Mouse (Mus musculus) lung, embryonic 14.5 days (tissue): Measurements from ENCODE around the gene Mrap. TPM values are rescaled to one million over a fixed set of nuclear protein-coding genes. Genes with fewer than 3 reads are reported as not detected.

Source experiments
- ATAC-seq: fragments of 200-750 bp; cut with Nextera tagmentation; 2 replicates; pipeline ENCODE4 v1.8.0; 2017; ENCODE audit warnings: mild to moderate bottlenecking, moderate TSS enrichment, moderate library complexity; ENCODE audit not compliant: insufficient read depth
- DNase-seq: peaks from one replicate; pipeline ENCODE4 v3.0.0-alpha.2; 2015
- H3K27ac ChIP-seq: fragments of 300-500 bp; sonication (generic); 2 replicates; pipeline ENCODE4 v1.5.1; 2014; ENCODE audit warnings: low read depth, mild to moderate bottlenecking, moderate library complexity
- H3K27me3 ChIP-seq: fragments of 300-500 bp; sonication (generic); 2 replicates; pipeline ENCODE4 v1.6.1; 2014; ENCODE audit warnings: low read length, control low read depth; ENCODE audit not compliant: insufficient read depth
- H3K36me3 ChIP-seq: fragments of 300-500 bp; sonication (generic); 2 replicates; pipeline ENCODE4 v1.6.1; 2014; ENCODE audit warnings: control low read depth; ENCODE audit not compliant: insufficient read depth
- H3K4me1 ChIP-seq: fragments of 300-500 bp; sonication (generic); 2 replicates; pipeline ENCODE4 v1.6.1; 2014; ENCODE audit warnings: antibody characterized with exemption, control low read depth; ENCODE audit not compliant: insufficient read depth
- H3K4me2 ChIP-seq: fragments of 300-500 bp; sonication (generic); 2 replicates; pipeline ENCODE4 v1.6.1; 2014; ENCODE audit warnings: mild to moderate bottlenecking
- H3K4me3 ChIP-seq: fragments of 300-500 bp; sonication (generic); 2 replicates; pipeline ENCODE4 v1.5.1; 2014; ENCODE audit warnings: low read depth, low read length
- H3K9ac ChIP-seq: fragments of 300-500 bp; sonication (generic); 2 replicates; pipeline ENCODE4 v1.6.1; 2014
- H3K9me3 ChIP-seq: fragments of 300-500 bp; sonication (generic); 2 replicates; pipeline ENCODE4 v1.6.1; 2016; ENCODE audit warnings: low read depth, low read length, control low read depth
- CTCF ChIP-seq: IDR thresholded peaks from 2 replicates; pipeline ENCODE4 v1.5.1; 2016; ENCODE audit warnings: antibody characterized with exemption, low read depth
- whole genome bisulfite sequencing: fragments of 180-500 bp; shearing (Covaris S2); extraction: QIAGEN DNeasy Blood & Tissue Kit; methylation state at CpG from one replicate; pipeline ENCODE4 v1.1.7; 2014; 5-methylcytosine and 5-hydroxymethylcytosine counted together
- polyA plus RNA-seq: library from polyadenylated mRNA; unstranded; fragments of >200 nt; fragmentation: Nextera tagmentation; extraction: Ambion mirVana; gene quantifications from 2 replicates; pipeline ENCODE4 v1.2.1, GENCODE M21; 2014

Gene Mrap
- polyA plus RNA-seq, 1 experiment from 2014 or later = 0.43 TPM

DNA sequence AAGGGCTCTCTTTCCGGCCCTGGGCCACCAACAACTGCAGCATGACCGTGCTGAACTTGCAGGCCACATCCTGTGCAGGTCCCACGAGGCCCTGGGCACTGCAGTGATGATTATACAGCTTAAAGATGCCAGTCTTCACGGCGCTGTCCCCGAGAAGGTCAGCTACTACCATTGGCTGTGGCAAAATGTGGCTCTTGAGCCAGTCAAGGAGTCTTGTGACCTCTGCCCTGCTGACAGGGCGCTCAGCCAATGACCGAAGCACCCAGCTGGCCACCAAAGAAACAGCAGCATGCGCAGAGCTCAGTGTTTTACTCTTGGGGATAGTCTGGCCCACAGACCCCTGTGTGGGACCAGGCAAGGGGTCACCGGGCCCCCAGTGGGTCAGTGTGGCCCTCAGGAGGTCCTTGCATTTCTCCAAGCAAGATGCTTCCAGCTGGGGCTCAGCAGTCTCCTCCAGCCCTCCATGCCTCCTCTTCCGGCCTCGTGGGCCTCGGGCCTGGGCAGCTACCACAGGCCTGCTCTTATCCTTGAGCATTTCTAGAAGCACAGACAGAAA, 15.5 kb downstream of the Mrap start:
- Histone ChIP-seq H3K27me3 (no peaks in the 10 kb centered on the region), H3K36me3 (peaks cover 63% of the 10 kb centered on the region), H3K27ac (no peak overlapping the region), H3K9ac (no peak overlapping the region), H3K4me3 (no peak overlapping the region), H3K4me2 (no peak overlapping the region), H3K9me3 (no peaks in the 10 kb centered on the region), H3K4me1 (no peaks in the 10 kb centered on the region)
- WGBS = 90% methylated on average over 13 of the region's 13 CpGs
- DNase-seq = no peak
- no peak for ATAC-seq
- TF ChIP-seq CTCF = no peak

DNA sequence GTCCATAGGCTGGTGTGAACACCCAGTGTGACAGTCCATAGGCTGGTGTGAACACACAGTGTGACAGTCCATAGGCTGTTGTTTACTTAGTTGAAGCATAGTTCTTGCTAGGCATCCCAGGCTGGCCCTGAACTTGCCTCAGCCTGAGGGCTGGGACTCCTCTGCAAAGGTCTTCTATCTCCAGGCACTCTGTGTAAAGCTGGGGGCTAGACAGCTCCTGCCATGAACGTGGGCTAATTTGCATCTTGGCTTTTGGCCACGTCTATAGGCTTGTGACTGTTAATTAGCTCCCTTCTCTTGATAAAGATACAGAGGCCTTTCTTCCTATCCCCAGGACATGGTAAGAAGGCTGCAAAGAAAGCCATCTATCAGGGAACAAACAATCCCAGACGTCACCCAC, 21.3 kb downstream of the Mrap start:
- H3K9ac ChIP-seq = no peak overlapping the region
- H3K4me1 ChIP-seq = no peaks in the 10 kb centered on the region
- H3K9me3 ChIP-seq = no peaks in the 10 kb centered on the region
- 53% methylated on average over 3 of the region's 3 CpGs for WGBS
- no peak for DNase-seq
- H3K4me3 ChIP-seq = no peak overlapping the region
- peaks cover 56% of the 10 kb centered on the region for H3K36me3 ChIP-seq
- no peaks in the 10 kb centered on the region for H3K27me3 ChIP-seq
- ATAC-seq = no peak
- no peak overlapping the region for H3K4me2 ChIP-seq
- H3K27ac ChIP-seq = no peak overlapping the region
- no peak for TF ChIP-seq CTCF

DNA sequence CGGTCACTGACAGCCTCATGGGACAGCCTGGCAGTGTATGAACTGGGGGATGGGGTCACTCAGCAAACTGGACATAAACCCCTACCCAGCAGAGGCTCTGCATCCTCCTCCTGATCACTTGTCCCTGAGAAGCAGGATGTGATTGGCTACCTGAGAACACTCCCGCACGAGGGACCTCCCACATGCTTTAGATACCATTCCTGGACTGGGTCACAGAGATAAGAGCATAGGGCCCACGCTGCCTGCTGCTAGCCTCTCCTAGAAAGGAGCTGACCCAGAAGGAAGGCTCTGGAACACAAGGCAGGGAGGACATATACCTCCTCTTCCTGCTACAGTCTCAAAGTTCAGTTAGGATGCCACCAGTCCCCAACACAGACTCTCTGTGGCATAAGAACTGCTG, 22.5 kb downstream of the Mrap start:
- Histone ChIP-seq H3K4me3 (no peak overlapping the region), H3K4me1 (no peaks in the 10 kb centered on the region), H3K36me3 (peaks cover 53% of the 10 kb centered on the region), H3K9me3 (no peaks in the 10 kb centered on the region), H3K27me3 (no peaks in the 10 kb centered on the region), H3K4me2 (no peak overlapping the region), H3K9ac (no peak overlapping the region), H3K27ac (no peak overlapping the region; the same call in 1 of the 2 replicates)
- WGBS = 33% methylated on average over 4 of the region's 4 CpGs
- peak; percentile 54; the same call in 1 of the 2 replicates for ATAC-seq
- DNase-seq = no peak
- TF ChIP-seq CTCF = no peak

DNA sequence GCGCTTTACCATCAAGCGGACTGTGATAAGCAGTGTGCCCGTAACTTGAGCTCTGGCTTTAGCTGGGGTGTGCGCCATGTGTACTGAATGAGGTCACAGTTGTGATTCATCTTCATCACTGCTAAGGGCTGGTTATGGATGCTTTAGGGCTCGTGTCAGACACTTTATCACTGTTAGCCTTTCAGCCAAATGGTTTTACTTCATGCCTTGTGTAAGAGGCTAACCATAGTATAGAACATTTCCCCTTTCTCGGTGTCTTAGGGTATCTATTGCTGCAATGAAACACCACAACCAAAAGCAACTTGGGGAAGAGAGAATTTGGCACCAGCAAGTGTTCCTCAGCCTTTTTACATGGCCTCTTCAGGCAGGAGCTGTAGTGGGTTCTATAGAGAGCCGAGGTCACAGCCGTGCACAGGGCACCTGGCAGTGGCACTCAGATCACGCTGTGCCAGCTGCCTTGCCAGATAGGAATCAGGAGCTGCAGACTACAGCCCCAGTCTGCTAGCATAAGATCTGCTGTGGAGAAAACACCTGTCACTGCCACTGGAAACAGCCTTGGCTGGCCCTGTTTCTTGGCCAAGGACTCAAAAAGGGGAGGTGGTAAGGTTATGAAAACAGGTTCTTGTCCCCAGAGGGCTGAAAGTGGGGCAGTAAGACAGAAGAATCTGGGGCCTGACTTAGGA, 27.3 kb downstream of the Mrap start:
- DNase-seq (no peak), ATAC-seq (no peak)
- Histone ChIP-seq H3K27ac (no peak overlapping the region), H3K4me2 (no peak overlapping the region), H3K4me1 (no peaks in the 10 kb centered on the region), H3K36me3 (peaks cover 64% of the 10 kb centered on the region), H3K27me3 (no peaks in the 10 kb centered on the region), H3K4me3 (no peak overlapping the region), H3K9ac (no peak overlapping the region), H3K9me3 (no peaks in the 10 kb centered on the region)
- 73% methylated on average over 9 of the region's 9 CpGs for WGBS
- TF ChIP-seq CTCF = no peak

- Histone ChIP-seq H3K9ac (no peak overlapping the region), H3K4me3 (no peak overlapping the region), H3K36me3 (peaks cover 61% of the 10 kb centered on the region), H3K4me2 (no peak overlapping the region), H3K27ac (no peak overlapping the region), H3K4me1 (no peaks in the 10 kb centered on the region), H3K27me3 (no peaks in the 10 kb centered on the region), H3K9me3 (no peaks in the 10 kb centered on the region)
- DNase-seq = peak; percentile 61
- WGBS = 66% methylated on average over 15 of the region's 15 CpGs
- ATAC-seq = peak; percentile 84
- TF ChIP-seq CTCF = no peak
Observed at GRCm38 (mm10) chr16:90766919-90767454, 29.0 kb downstream of the Mrap start.

GRCm38 (mm10) chr16:90774216-90774615, 36.2 kb downstream of the Mrap start:
- no peak overlapping the region for H3K9ac ChIP-seq
- H3K4me2 ChIP-seq = no peak overlapping the region
- H3K4me3 ChIP-seq = no peak overlapping the region
- H3K27me3 ChIP-seq = no peaks in the 10 kb centered on the region
- no peaks in the 10 kb centered on the region for H3K4me1 ChIP-seq
- ATAC-seq = no peak
- H3K27ac ChIP-seq = no peak overlapping the region
- 92% methylated on average over 12 of the region's 12 CpGs for WGBS
- TF ChIP-seq CTCF = no peak
- H3K9me3 ChIP-seq = no peaks in the 10 kb centered on the region
- DNase-seq = no peak
- H3K36me3 ChIP-seq = peaks cover 73% of the 10 kb centered on the region

DNA sequence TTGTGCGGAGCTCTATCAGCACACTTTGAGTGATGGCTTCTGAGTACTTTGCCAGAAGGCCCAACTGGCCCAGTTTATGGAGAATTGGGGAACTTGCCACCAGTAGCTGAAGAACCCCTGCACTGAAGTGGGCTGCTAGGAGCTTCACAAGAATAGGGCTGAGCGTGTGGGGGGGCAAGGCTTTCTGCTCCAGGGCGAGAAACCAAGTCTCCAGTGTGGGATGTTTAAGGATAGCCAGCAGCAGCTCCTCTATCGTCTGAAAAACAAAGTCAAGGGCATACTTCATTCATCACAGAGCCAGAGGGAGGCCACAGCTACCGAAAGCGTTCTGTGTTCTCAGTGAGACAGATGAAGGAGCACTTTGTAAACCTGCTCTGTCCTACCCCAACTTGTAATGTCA, 36.6 kb downstream of the Mrap start:
- Histone ChIP-seq H3K4me2 (no peak overlapping the region), H3K4me1 (no peaks in the 10 kb centered on the region), H3K27ac (no peak overlapping the region), H3K9ac (no peak overlapping the region), H3K9me3 (no peaks in the 10 kb centered on the region), H3K36me3 (peaks cover 73% of the 10 kb centered on the region), H3K27me3 (no peaks in the 10 kb centered on the region), H3K4me3 (no peak overlapping the region)
- 86% methylated on average over 6 of the region's 6 CpGs for WGBS
- no peak for DNase-seq
- no peak for TF ChIP-seq CTCF
- ATAC-seq = no peak
